Mouse (Mus musculus): ENCODE measurements around the gene Kank1. TPM values are rescaled to one million over a fixed set of nuclear protein-coding genes. Genes with fewer than 3 reads are reported as not detected.
A peak's percentile ranks its signal among the peaks of the same experiment; 100 is the strongest.

Kank1 gene
- total and polyA plus RNA-seq, 2 experiments: 31.7 to 33.6 TPM

- no peak for DNase-seq (ENCODE audit: extremely low read depth, low read depth, low spot score)
- H3K27ac ChIP-seq (replicated peaks; ENCODE audit: insufficient read depth, low read depth, low read length): no peak overlapping the region
- TF ChIP-seq POLR2A (IDR thresholded peaks at IDR 0.05; ENCODE audit: extremely low read depth, insufficient read depth, low read length) (no peak), CTCF (IDR thresholded peaks at IDR 0.05; ENCODE audit: low read depth, low read length) (no peak)
- H3K27me3 ChIP-seq (ENCODE audit: control insufficient read depth, insufficient read depth, low read length): no peaks in the 10 kb centered on the region
- no peaks in the 10 kb centered on the region for H3K79me2 ChIP-seq (ENCODE audit: control insufficient read depth, insufficient read depth, low read length)
- no peak overlapping the region for H3K9ac ChIP-seq (ENCODE audit: low read depth, low read length)
- no peak overlapping the region for H3K4me3 ChIP-seq (ENCODE audit: insufficient read depth, low read depth, low read length)
- 78% methylated on average over 14 of the region's 14 CpGs for WGBS
- H3K36me3 ChIP-seq (ENCODE audit: control insufficient read depth, insufficient read depth, low read length): no peaks in the 10 kb centered on the region
- no peaks in the 10 kb centered on the region for H3K4me1 ChIP-seq (ENCODE audit: control insufficient read depth, insufficient read depth, low read length)
Measured at GRCm38 (mm10) chr19:25315458-25315889, 78.7 kb downstream of the Kank1 start.

- Histone ChIP-seq H3K9ac (ENCODE audit: low read depth, low read length) (no peak overlapping the region), H3K4me3 (ENCODE audit: insufficient read depth, low read depth, low read length) (no peak overlapping the region), H3K4me1 (ENCODE audit: control insufficient read depth, insufficient read depth, low read length) (no peaks in the 10 kb centered on the region), H3K36me3 (ENCODE audit: control insufficient read depth, insufficient read depth, low read length) (no peaks in the 10 kb centered on the region), H3K27me3 (ENCODE audit: control insufficient read depth, insufficient read depth, low read length) (no peaks in the 10 kb centered on the region), H3K27ac (replicated peaks; ENCODE audit: insufficient read depth, low read depth, low read length) (no peak overlapping the region), H3K79me2 (ENCODE audit: control insufficient read depth, insufficient read depth, low read length) (no peaks in the 10 kb centered on the region)
- no peak for TF ChIP-seq POLR2A (IDR thresholded peaks at IDR 0.05; ENCODE audit: extremely low read depth, insufficient read depth, low read length)
- no peak for TF ChIP-seq CTCF (IDR thresholded peaks at IDR 0.05; ENCODE audit: low read depth, low read length)
- no peak for DNase-seq (ENCODE audit: extremely low read depth, low read depth, low spot score)
- WGBS: 91% methylated on average over 5 of the region's 5 CpGs
Measured at GRCm38 (mm10) chr19:25315993-25316392, 79.2 kb downstream of the Kank1 start.

GRCm38 (mm10) chr19:25324265-25324664 lies 87.5 kb downstream of the Kank1 start:
- Histone ChIP-seq H3K4me1 (ENCODE audit: control insufficient read depth, insufficient read depth, low read length) (no peaks in the 10 kb centered on the region), H3K36me3 (ENCODE audit: control insufficient read depth, insufficient read depth, low read length) (no peaks in the 10 kb centered on the region), H3K4me3 (ENCODE audit: insufficient read depth, low read depth, low read length) (no peak overlapping the region), H3K27ac (replicated peaks; ENCODE audit: insufficient read depth, low read depth, low read length) (no peak overlapping the region), H3K79me2 (ENCODE audit: control insufficient read depth, insufficient read depth, low read length) (no peaks in the 10 kb centered on the region), H3K27me3 (ENCODE audit: control insufficient read depth, insufficient read depth, low read length) (no peaks in the 10 kb centered on the region), H3K9ac (ENCODE audit: low read depth, low read length) (no peak overlapping the region)
- WGBS: 70% methylated on average over 7 of the region's 7 CpGs
- DNase-seq (ENCODE audit: extremely low read depth, low read depth, low spot score): no peak
- TF ChIP-seq CTCF (IDR thresholded peaks at IDR 0.05; ENCODE audit: low read depth, low read length) (no peak), POLR2A (IDR thresholded peaks at IDR 0.05; ENCODE audit: extremely low read depth, insufficient read depth, low read length) (no peak)

GRCm38 (mm10) chr19:25325113-25326001 lies 88.6 kb downstream of the Kank1 start:
- H3K36me3 ChIP-seq (ENCODE audit: control insufficient read depth, insufficient read depth, low read length): no peaks in the 10 kb centered on the region
- no peak overlapping the region for H3K9ac ChIP-seq (ENCODE audit: low read depth, low read length)
- TF ChIP-seq POLR2A (IDR thresholded peaks at IDR 0.05; ENCODE audit: extremely low read depth, insufficient read depth, low read length) (no peak), CTCF (IDR thresholded peaks at IDR 0.05; ENCODE audit: low read depth, low read length) (no peak)
- no peak for DNase-seq (ENCODE audit: extremely low read depth, low read depth, low spot score)
- no peak overlapping the region for H3K27ac ChIP-seq (replicated peaks; ENCODE audit: insufficient read depth, low read depth, low read length)
- no peak overlapping the region for H3K4me3 ChIP-seq (ENCODE audit: insufficient read depth, low read depth, low read length)
- H3K79me2 ChIP-seq (ENCODE audit: control insufficient read depth, insufficient read depth, low read length): no peaks in the 10 kb centered on the region
- 84% methylated on average over 9 of the region's 9 CpGs for WGBS
- no peaks in the 10 kb centered on the region for H3K27me3 ChIP-seq (ENCODE audit: control insufficient read depth, insufficient read depth, low read length)
- H3K4me1 ChIP-seq (ENCODE audit: control insufficient read depth, insufficient read depth, low read length): no peaks in the 10 kb centered on the region

GRCm38 (mm10) chr19:25326002-25326300 lies 89.2 kb downstream of the Kank1 start:
- no peaks in the 10 kb centered on the region for H3K36me3 ChIP-seq (ENCODE audit: control insufficient read depth, insufficient read depth, low read length)
- H3K4me3 ChIP-seq (ENCODE audit: insufficient read depth, low read depth, low read length): no peak overlapping the region
- no peak for TF ChIP-seq CTCF (IDR thresholded peaks at IDR 0.05; ENCODE audit: low read depth, low read length)
- TF ChIP-seq POLR2A (IDR thresholded peaks at IDR 0.05; ENCODE audit: extremely low read depth, insufficient read depth, low read length): no peak
- WGBS: 80% methylated on average over 4 of the region's 4 CpGs
- H3K27me3 ChIP-seq (ENCODE audit: control insufficient read depth, insufficient read depth, low read length): no peaks in the 10 kb centered on the region
- H3K4me1 ChIP-seq (ENCODE audit: control insufficient read depth, insufficient read depth, low read length): no peaks in the 10 kb centered on the region
- no peak overlapping the region for H3K9ac ChIP-seq (ENCODE audit: low read depth, low read length)
- H3K27ac ChIP-seq (replicated peaks; ENCODE audit: insufficient read depth, low read depth, low read length): no peak overlapping the region
- DNase-seq (ENCODE audit: extremely low read depth, low read depth, low spot score): no peak
- no peaks in the 10 kb centered on the region for H3K79me2 ChIP-seq (ENCODE audit: control insufficient read depth, insufficient read depth, low read length)

GRCm38 (mm10) chr19:25327633-25328032 lies 90.9 kb downstream of the Kank1 start:
- Histone ChIP-seq H3K79me2 (ENCODE audit: control insufficient read depth, insufficient read depth, low read length) (no peaks in the 10 kb centered on the region), H3K9ac (ENCODE audit: low read depth, low read length) (no peak overlapping the region), H3K4me1 (ENCODE audit: control insufficient read depth, insufficient read depth, low read length) (no peaks in the 10 kb centered on the region), H3K36me3 (ENCODE audit: control insufficient read depth, insufficient read depth, low read length) (no peaks in the 10 kb centered on the region), H3K27ac (replicated peaks; ENCODE audit: insufficient read depth, low read depth, low read length) (no peak overlapping the region), H3K4me3 (ENCODE audit: insufficient read depth, low read depth, low read length) (no peak overlapping the region), H3K27me3 (ENCODE audit: control insufficient read depth, insufficient read depth, low read length) (no peaks in the 10 kb centered on the region)
- TF ChIP-seq POLR2A (IDR thresholded peaks at IDR 0.05; ENCODE audit: extremely low read depth, insufficient read depth, low read length) (no peak), CTCF (IDR thresholded peaks at IDR 0.05; ENCODE audit: low read depth, low read length) (peak; percentile 32; the same call in 1 of the 2 replicates)
- WGBS: 66% methylated on average over 6 of the region's 6 CpGs
- DNase-seq (ENCODE audit: extremely low read depth, low read depth, low spot score): no peak
